Mouse (Mus musculus) erythroblast, embryonic 14.5 days (primary cell): ENCODE results near the gene Olfr433.
"Not testable (repeated sequence)": the region's sequence is repeated elsewhere in the genome, so short reads cannot be mapped to it uniquely, and the experiment has no call there.

Source experiments
- GATA1 ChIP-seq: IDR thresholded peaks from 2 replicates; pipeline ENCODE4 v1.6.1; 2012; ENCODE audit warnings: low read length, inconsistent platforms, mixed read lengths
- TAL1 ChIP-seq: IDR thresholded peaks from 3 replicates; pipeline ENCODE4 v1.6.1; 2012; ENCODE audit warnings: low read length, inconsistent platforms, mixed read lengths

GRCm38 (mm10) chr1:174048227-174048626 is 7.7 kb downstream of the Olfr433 start:
- TF ChIP-seq TAL1, GATA1: not testable (repeated sequence)
